Mouse (Mus musculus): ENCODE measurements around the gene Samd4.

- TF ChIP-seq POLR2AphosphoS5 (IDR thresholded peaks at IDR 0.05; ENCODE audit: insufficient replicate concordance, low read depth, low read length) (no peak), CTCF (IDR thresholded peaks at IDR 0.05; ENCODE audit: low read depth, low read length) (no peak), TAL1 (conservative IDR thresholded peaks at IDR 0.05; ENCODE audit: low read depth, low read length) (no peak), GATA1 (IDR thresholded peaks at IDR 0.05; ENCODE audit: borderline replicate concordance, low read length) (no peak), GATA2 (IDR thresholded peaks at IDR 0.05; ENCODE audit: borderline replicate concordance, low read depth, low read length) (no peak)
These were observed 193.2 kb downstream of the Samd4 start for GRCm38 (mm10) chr14:47075856-47076255.

All from G1E (cell line).